In the genomic region with DNA sequence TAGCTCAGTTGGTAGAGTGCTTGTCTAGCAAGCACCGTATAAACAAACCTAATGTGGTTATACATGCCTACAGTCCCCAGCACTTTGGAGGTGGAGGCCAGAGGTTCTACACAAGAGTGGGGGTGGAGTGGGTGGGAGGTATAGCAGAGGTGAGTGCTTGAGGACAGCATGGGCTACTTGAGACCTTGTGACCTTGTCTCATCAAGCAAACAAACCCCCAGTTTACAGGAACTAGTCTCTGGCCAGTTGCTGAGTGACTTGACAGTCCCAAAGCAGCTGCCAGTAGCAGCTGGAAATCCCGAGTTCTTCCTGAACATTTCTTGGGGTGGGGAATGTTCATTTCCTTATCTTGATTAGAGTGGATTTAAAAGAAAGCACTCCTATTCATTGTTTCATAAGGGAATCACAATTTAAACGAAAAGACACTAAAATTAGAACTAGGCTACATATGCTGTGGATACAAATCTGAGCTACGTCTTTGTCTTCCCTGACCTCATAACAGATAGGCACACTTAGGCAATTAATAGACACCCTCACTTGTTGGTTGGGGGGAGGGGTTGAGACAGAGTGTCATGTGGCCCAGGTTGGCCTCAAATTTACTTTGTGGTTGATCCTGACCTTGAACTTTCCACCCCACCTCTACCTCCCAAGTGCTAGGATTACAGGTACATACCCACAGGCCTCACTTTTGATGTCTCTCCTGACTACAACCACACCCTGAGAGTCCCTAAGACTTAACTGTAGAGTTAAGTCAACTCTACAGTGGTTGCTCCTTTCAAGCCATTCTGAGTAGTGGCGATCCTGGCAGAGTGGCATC, we compare ENCODE assay signal across 13 mouse cellular contexts. TPM values are rescaled to one million over a fixed set of nuclear protein-coding genes. Genes with fewer than 3 reads are reported as not detected.
DNase-seq lines count a peak whose midpoint lies in the region; ATAC-seq lines count a peak whose summit lies in the region.
"Had no signal": no experiment of that assay in that cellular context is flagged by ENCODE, and none has a peak within 500 bp of the region (broad histone marks: within the 10 kb centered on the region; RNA-seq: fewer than 3 reads in every experiment).

No protein-coding gene starts in this region.

- DNase-seq in kidney, adult 11 months = no peak
- DNase-seq in urinary bladder, adult 2 months (ENCODE audit: low spot score) = no peak
- DNase-seq: adrenal gland, postnatal 25 days; cerebellum, adult 8-10 months; heart, adult 18-20 months; kidney, postnatal 36 days; liver; lung, adult 18-20 months had no signal

- ATAC-seq in forebrain, embryonic 13.5 days = 0 out of 2 replicates have a peak, but pooled peaks have one; percentile 23
- ATAC-seq in forebrain, embryonic 15.5 days (replicated peaks) = no peak
- ATAC-seq in kidney, embryonic 15.5 days (replicated peaks; ENCODE audit: low FRiP score) = no peak
- ATAC-seq in neural tube, embryonic 12.5 days (ENCODE audit: low FRiP score, low read depth) = 0 out of 2 replicates have a peak, but pooled peaks have one; percentile 64
- ATAC-seq in neural tube, embryonic 15.5 days (ENCODE audit: low FRiP score) = no peak

- H3K4me1 ChIP-seq in forebrain, embryonic 13.5 days = peaks cover 18% of the 10 kb centered on the region
- peaks cover 18% of the 10 kb centered on the region for H3K4me1 ChIP-seq in forebrain, embryonic 15.5 days
- peaks cover 22% of the 10 kb centered on the region for H3K4me1 ChIP-seq in kidney, embryonic 15.5 days
- peaks cover 5% of the 10 kb centered on the region for H3K4me1 ChIP-seq in neural tube, embryonic 12.5 days
- peaks cover 8% of the 10 kb centered on the region for H3K4me1 ChIP-seq in neural tube, embryonic 15.5 days

- no peaks in the 10 kb centered on the region for H3K9me3 ChIP-seq in forebrain, embryonic 13.5 days (replicated peaks)
- H3K9me3 ChIP-seq in forebrain, embryonic 15.5 days = no peaks in the 10 kb centered on the region
- no peaks in the 10 kb centered on the region for H3K9me3 ChIP-seq in kidney, embryonic 15.5 days (replicated peaks)
- H3K9me3 ChIP-seq in neural tube, embryonic 12.5 days = no peaks in the 10 kb centered on the region
- no peaks in the 10 kb centered on the region for H3K9me3 ChIP-seq in neural tube, embryonic 15.5 days (replicated peaks)

- no peak overlapping the region for H3K9ac ChIP-seq in forebrain, embryonic 13.5 days
- H3K9ac ChIP-seq in forebrain, embryonic 15.5 days (replicated peaks) = no peak overlapping the region
- no peak overlapping the region for H3K9ac ChIP-seq in kidney, embryonic 15.5 days
- no peak overlapping the region for H3K9ac ChIP-seq in neural tube, embryonic 12.5 days
- H3K9ac ChIP-seq in neural tube, embryonic 15.5 days (replicated peaks) = no peak overlapping the region

- peaks cover 8% of the 10 kb centered on the region for H3K27me3 ChIP-seq in forebrain, embryonic 13.5 days
- no peaks in the 10 kb centered on the region for H3K27me3 ChIP-seq in forebrain, embryonic 15.5 days
- H3K27me3 ChIP-seq in kidney, embryonic 15.5 days = no peaks in the 10 kb centered on the region
- no peaks in the 10 kb centered on the region for H3K27me3 ChIP-seq in neural tube, embryonic 12.5 days (replicated peaks)
- H3K27me3 ChIP-seq in neural tube, embryonic 15.5 days (replicated peaks) = no peaks in the 10 kb centered on the region

- no peak overlapping the region; the same call in 1 of the 2 replicates for H3K27ac ChIP-seq in forebrain, embryonic 13.5 days
- H3K27ac ChIP-seq in forebrain, embryonic 15.5 days (replicated peaks) = no peak overlapping the region; the same call in 1 of the 2 replicates
- peak overlapping the region; percentile 37 for H3K27ac ChIP-seq in kidney, embryonic 15.5 days
- no peak overlapping the region for H3K27ac ChIP-seq in neural tube, embryonic 12.5 days
- H3K27ac ChIP-seq in neural tube, embryonic 15.5 days (replicated peaks) = no peak overlapping the region

- 55% methylated on average over 5 of the region's 5 CpGs for WGBS in forebrain, embryonic 13.5 days
- 56% methylated on average over 5 of the region's 5 CpGs for WGBS in forebrain, embryonic 15.5 days
- 61% methylated on average over 5 of the region's 5 CpGs for WGBS in kidney, embryonic 15.5 days
- 73% methylated on average over 5 of the region's 5 CpGs for WGBS in neural tube, embryonic 12.5 days
- 71% methylated on average over 5 of the region's 5 CpGs for WGBS in neural tube, embryonic 15.5 days

- no peak overlapping the region for H3K4me3 ChIP-seq in forebrain, embryonic 13.5 days
- H3K4me3 ChIP-seq in forebrain, embryonic 15.5 days = no peak overlapping the region
- H3K4me3 ChIP-seq in kidney, embryonic 15.5 days (replicated peaks) = no peak overlapping the region
- no peak overlapping the region for H3K4me3 ChIP-seq in neural tube, embryonic 12.5 days
- no peak overlapping the region for H3K4me3 ChIP-seq in neural tube, embryonic 15.5 days (replicated peaks)

- H3K36me3 ChIP-seq in forebrain, embryonic 13.5 days (ENCODE audit: poor library complexity, severe bottlenecking) = no peaks in the 10 kb centered on the region
- H3K36me3 ChIP-seq in forebrain, embryonic 15.5 days = no peaks in the 10 kb centered on the region
- H3K36me3 ChIP-seq in kidney, embryonic 15.5 days = no peaks in the 10 kb centered on the region
- H3K36me3 ChIP-seq in neural tube, embryonic 12.5 days = no peaks in the 10 kb centered on the region
- no peaks in the 10 kb centered on the region for H3K36me3 ChIP-seq in neural tube, embryonic 15.5 days

- no peak overlapping the region for H3K4me2 ChIP-seq in forebrain, embryonic 13.5 days
- no peak overlapping the region for H3K4me2 ChIP-seq in forebrain, embryonic 15.5 days (replicated peaks)
- H3K4me2 ChIP-seq in kidney, embryonic 15.5 days = no peak overlapping the region
- no peak overlapping the region for H3K4me2 ChIP-seq in neural tube, embryonic 12.5 days (replicated peaks)
- H3K4me2 ChIP-seq in neural tube, embryonic 15.5 days = no peak overlapping the region

RNA-seq across cellular contexts. Expression of a gene that starts 33.5 kb away (rescaled TPM):
- 10.8 and 11.8 TPM in 2 replicates for polyA plus RNA-seq in forebrain, embryonic 13.5 days (2015; fragmentation: Nextera tagmentation; extraction: Ambion mirVana)
- 13.9 and 16.8 TPM in 2 replicates for polyA plus RNA-seq in forebrain, embryonic 15.5 days (2015; fragmentation: Nextera tagmentation; extraction: Ambion mirVana)
- polyA plus RNA-seq in kidney, embryonic 15.5 days (2015; fragmentation: Nextera tagmentation; extraction: Ambion mirVana) = 10.0 and 10.3 TPM in 2 replicates
- polyA plus RNA-seq in neural tube, embryonic 12.5 days (2016; fragmentation: Nextera tagmentation; extraction: Ambion mirVana) = 9.4 and 13.5 TPM in 2 replicates
- polyA plus RNA-seq in neural tube, embryonic 15.5 days (2015; fragmentation: Nextera tagmentation; extraction: Ambion mirVana) = 6.2 and 7.0 TPM in 2 replicates
- polyA plus RNA-seq in urinary bladder, adult 2 months (2012; rRNA removed) = 101 and 119 TPM in 2 replicates

Comparison
In these comparisons a context has a peak if more than half of its experiments do, and no peak if none do; other contexts are left out.
1. ATAC-seq: peak in forebrain, embryonic 13.5 days (single experiment) and neural tube, embryonic 12.5 days (single experiment); none in forebrain, embryonic 15.5 days (single experiment), kidney, embryonic 15.5 days (single experiment) and neural tube, embryonic 15.5 days (single experiment).